Mouse (Mus musculus) T-helper 1 cell (primary cell): ENCODE measurements at regions not wholly inside any gene's neighbourhood (a gene's known extent, or its start where the extent isn't known, plus 50 kb on each side); places are given as distances from the start of the nearest gene placed in this dataset.
"Not testable (repeated sequence)": the region's sequence is repeated elsewhere in the genome, so short reads cannot be mapped to it uniquely, and the experiment has no call there.

ENCODE experiments used
- in situ Hi-C: fragments of 300-600 bp; cut with MboI, MseI; formaldehyde crosslinking; loops from one replicate; pipeline ENCODE4 v1.15.1; 2025; ENCODE audit warnings: high pct_unique_total_duplicates

DNA sequence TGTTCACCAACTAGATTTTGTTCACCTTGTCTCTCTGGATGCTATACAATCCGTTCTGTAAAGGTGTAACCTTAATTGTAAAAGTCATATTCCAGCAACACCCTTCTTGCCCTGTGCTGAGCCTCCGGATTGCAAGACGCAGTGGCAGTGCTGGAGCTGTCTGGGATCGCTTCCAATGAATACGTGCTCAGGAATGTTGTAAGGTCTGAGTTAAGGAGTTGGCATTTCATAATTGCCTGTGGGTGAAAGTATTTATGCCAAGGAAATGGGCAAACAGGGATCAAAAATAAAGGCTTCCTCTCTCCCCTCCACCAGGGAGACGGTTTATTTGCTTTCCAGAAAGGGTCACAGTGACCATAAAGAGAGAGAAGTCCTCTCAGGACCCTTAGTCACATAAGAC is 93.3 kb downstream of the Apob start:
- in situ Hi-C loops: no loop called here

DNA sequence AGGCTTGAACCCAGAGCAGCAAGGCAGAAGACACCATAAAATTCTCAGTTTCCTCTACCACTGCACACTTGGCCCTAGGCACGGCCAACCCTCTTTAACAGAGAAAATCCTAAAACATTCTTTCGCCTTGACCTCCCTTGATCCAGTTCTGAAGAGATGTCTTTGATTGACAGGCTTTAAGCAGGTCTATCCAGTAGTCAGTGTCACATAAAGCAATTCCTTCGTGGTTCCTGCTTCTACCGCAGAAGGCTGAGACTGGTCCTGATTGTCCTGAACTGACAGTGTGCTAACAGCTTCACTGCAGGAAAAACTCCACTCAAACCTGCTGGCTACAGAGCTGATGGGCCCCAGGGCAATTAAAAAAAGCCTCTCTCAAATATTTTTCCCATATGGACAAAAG is 93.8 kb downstream of the Apob start:
- in situ Hi-C loops: no loop called here

DNA sequence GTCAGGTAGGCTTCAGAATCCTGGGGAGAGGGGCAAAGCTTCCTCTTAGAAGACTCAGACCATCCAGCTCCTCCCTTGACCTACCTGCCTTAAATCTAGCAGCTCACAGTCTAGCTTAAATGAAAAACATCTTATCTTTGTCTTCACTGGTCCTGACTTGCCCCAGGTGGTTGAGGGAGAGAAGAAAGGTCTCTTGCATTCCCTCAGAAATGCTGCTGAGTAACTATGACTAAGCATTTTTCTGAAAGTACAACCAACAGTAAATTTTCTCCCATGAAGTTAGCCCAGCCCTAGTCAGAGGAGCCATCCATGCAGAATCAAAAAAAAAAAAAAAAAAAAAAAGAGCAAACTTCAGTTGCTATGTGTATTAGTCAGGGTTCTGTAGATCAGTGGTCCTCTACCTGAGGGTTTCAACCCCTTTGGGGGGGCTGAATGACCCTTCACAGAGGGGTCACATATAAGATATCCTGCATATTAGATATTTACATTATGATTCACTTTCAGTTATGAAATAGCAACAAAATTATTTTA is 98.6 kb downstream of the Apob start:
- in situ Hi-C loops: no loop called here

DNA sequence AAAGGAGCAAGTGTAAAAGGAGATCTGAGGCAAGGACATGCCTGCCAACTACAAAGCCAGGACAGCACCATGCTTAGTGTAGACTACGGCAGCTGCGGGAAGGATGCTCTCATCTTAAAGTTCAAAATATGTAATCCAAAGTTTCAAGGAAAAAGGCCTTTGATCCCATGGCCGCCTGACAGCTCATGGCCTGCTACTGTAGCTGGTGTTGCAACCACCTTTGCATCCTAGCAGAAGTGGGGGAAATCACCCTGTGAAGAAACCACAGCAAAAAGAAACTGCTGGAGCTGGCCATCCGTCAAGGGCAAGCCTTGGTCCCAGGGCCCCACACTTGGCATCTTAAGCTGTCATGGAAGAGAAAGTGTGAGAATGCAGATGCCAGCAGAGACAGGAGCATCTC is 99.9 kb downstream of the Apob start:
- in situ Hi-C loops: no loop called here

DNA sequence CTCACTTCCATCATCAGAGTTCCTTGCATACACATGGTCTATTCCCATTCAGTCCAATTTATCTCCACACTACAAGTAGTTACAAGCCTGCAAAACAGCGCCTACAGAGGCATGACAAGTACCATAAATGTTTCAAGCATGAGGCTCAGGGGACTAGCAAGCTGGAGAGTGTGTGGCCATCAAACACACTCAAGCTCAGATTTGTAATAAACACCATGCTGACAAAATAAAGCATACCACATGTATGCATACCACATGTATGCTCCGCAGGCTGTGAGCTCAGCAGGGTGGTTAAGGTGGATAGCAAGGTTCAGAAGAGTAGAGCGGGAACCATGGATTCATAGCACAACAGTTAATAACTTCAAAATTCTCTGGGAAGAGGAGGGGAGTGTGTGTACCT is 100.6 kb downstream of the Apob start:
- in situ Hi-C loops: no loop called here

DNA sequence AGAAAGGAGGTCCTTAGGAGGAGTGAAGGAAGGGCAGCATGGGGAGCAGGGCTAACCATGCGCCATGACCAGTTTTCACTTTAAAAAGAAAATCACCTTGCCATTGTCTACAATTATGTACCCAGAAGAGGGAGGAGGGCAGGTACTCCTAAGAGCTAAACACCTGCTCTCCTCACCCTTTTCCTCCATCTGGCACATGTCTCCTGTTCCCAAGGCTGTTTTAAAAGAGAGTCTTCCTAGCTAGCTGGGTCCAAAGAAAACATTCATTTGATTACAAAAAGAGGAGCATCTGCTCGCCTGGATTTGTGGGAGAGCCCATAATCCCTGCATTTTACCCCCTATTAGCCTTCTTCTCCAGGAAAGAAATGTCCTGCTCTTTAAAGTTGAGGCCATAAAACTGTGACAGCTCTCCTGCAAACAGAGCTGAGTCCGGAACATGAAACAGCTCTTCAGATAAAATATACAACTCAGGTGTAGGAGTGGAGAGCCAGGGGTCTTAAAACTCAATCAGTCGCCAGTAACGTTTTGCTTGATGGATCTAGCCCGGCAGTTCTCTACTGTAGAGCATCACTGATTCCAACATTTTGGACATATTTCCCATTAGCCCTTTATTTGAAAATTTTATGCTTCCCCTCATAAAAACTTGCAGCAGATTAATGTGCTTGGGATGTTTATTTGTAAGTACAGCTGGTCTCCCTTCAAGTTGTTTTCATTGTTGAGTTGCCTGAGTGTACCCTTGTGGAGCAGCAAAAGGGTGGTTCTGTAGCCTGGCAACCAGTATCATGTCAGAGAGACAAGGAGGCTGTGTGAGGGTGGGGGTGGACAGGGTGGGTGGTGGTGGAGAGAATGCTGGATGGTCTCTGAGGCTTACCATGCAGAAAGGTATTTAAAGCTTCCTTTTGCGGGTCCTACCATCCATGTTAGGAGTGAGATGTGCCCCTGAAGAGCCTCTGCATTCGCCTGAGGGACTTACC is 105.5 kb downstream of the Apob start:
- in situ Hi-C loops: no loop called here

DNA sequence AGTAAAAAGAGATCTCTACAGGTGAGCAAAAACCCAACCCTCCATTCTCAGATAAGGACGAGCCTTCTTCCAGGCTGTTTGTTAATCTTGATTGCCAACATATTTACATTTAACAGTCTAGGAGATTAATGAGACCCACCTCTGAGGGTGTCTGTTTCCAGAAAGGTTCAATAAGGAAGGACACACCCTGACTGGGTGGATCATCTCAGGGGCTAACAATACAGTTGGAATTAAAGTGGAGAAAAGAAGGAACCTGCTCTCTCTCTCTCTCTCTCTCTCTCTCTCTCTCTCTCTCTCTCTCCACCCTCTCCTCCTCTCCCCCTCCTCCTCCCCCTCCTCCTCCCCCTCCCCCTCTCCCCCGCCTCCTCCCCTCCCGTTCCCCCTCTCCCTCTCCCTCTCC is 110.5 kb downstream of the Apob start:
- in situ Hi-C loops: no loop called here

DNA sequence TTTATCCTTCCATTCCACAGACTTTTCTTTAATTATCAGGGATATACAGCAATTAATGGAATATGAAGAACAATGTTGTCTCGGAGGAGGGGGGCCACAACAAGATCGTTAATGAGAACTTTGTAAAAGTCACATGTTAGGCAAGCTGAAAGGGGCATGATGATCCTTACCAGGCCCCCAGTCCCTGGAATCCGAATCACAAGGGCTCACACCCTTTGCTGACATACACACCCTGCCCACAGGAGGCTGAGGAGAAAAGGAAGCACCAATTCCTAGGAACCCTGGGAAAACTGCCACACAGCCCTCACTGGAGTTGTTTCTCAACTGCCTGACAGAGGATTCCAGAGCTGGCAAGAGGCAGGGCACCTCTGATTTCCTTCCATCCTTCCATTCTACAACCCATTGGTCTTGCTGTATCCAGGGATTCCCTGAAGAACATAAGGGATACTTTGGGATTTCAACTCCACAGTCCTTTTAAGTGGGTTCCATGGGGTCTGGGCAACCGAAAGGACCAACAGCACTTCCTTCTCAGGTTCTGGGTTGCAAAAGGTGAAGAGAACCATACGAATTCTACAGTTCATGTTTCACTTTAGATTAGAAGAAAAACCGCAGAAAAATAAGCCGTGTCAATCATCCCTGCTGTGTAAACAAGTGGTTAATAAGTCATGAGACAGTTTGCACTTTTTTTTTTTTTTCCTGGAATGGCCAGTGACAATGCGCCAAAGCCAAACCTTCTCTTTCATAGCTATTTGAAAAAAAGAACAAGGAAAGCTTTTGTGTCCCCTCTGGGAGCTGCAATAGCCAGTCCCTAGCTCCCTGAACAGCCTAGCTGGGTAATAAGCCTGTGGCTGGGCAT is 112.2 kb downstream of the Apob start:
- in situ Hi-C loops: loop anchor here (5.0 kb wide), 1 partner anchor 67 kb away; no protein-coding TSS in a partner anchor

DNA sequence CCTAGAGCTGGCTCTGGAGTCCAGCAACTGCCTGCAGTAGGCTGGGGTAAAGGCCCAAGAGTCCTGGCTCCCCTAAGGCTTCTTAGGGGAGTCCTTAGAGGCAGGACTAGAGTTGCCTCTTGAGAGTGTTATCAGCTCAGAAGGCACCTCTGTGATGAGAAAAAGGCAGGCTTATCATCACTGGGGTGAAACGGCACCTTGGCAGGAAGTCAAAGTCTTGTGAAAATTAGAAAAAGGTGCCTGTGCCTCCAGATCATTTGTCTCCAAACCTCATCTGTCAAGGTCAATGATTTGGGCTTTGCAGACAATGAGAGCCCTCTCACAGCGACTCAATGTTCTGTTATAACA is 112.8 kb downstream of the Apob start:
- in situ Hi-C loops: loop anchor here (5.0 kb wide), 1 partner anchor 68 kb away; no protein-coding TSS in a partner anchor

DNA sequence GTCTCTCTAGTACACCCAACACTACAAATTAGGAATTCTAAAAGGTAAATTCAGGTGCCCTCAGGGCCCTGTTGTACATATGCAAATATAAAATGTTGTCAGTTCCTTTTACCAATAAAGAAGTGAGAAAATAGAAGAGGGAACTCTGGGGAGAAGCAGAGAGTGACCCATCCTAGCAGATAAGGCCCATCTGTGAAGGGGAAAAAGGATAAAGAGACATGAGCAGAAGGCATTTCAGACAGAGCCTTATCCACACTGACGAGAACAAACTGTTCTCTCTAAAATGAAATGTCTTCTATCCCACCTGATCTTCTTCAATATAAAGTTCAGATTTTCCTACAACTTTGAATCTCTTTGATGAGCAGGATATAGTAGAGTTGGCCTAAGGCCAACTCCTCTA is 114.5 kb upstream of the Ldah start:
- in situ Hi-C loops: loop anchor here (5.0 kb wide), 1 partner anchor 71 kb away; no protein-coding TSS in a partner anchor

DNA sequence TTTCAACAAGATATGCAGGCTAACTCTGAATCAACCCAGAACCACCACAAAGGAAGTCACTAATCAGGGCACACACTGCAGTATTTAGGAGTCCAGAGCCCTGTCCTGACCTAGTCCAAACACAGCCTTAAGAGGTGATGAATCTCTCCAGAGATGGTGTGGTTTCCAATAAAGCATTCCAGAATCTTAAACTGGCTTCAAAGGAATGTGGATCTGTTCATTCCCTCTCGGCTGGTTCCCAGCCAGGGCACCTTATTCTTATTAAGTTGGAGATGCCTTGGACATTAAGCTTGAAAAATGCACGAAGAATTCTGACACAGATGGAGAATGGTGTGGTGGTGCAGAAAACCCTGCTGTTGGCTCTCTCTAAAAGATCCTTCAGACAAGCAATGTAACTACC is 112.0 kb upstream of the Ldah start:
- in situ Hi-C loops: no loop called here

DNA sequence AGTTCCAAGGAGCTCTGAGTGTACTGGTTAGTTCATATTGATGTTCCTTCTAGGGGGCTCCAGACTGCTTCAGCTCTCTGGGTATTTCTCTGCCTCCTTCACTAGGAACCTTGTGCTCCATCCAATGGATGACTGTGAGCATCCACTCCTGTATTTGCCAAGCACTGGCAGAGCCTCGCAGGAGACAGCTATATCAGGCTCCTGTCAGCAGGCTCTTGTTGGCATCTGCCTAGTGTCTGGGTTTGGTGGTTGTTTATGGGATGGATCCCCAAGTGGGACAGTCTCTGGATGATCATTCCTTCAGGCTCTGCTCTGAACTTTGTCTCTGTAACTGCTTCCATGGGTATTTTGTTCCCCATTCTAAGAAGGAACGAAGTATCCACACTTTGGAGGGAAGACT is 109.5 kb upstream of the Ldah start:
- in situ Hi-C loops: not testable (repeated sequence)

DNA sequence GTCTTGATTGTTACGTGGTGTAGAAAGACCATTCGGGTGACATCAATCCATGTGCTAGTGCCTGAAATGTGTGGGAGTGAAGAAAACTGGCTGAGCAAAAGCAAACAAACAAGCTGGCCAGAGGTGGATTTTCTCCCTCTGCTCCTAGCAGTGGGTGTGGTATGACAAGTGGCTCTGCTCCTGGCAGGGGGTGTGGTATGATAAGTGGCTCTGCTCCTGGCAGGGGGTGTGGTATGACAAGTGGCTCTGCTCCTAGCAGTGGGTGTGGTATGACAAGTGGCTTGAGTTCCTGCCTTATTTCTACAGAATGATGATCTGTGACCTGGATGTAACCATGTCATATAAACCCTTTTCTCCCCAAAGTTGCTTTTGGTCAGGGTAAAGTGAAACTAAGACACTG is 108.8 kb upstream of the Ldah start:
- in situ Hi-C loops: no loop called here

DNA sequence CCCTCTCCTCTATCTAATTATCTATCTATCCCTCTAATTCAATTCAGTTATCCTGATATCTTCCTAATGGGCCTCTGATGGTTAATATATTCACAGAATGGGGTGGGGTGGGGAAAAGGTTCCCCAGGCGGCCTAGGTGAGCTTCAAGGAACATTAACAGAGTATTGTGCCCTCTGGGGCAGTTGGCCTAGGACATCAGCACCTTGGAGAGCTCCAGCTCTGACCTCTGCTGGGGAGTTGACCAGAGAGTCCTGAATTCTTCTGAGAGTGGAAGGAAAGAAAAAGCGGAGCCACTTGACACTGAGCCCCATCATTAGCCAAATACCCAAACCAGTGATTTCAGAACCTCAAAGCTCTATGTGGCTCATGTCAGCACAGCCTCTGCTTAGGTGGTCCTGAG is 108.1 kb upstream of the Ldah start:
- in situ Hi-C loops: no loop called here

DNA sequence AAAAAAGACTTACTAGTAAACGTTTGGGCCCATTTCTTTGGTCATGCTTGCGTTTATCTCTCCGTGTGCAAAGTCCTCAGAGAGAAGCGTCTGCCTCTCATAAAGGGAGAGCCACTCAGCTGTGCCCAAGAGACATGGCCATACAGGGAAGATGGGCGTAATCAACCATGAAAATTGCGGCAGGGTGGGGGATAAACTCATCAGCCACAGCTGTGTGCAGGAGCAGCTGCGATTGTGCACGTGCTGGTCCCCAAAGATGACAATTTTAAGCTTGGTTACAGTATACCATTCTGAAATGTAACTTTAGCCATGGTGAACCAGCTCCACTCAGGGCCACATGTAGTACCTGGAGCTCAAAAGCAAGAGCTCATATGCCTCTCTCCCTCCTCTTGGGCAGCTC is 106.1 kb upstream of the Ldah start:
- in situ Hi-C loops: no loop called here

DNA sequence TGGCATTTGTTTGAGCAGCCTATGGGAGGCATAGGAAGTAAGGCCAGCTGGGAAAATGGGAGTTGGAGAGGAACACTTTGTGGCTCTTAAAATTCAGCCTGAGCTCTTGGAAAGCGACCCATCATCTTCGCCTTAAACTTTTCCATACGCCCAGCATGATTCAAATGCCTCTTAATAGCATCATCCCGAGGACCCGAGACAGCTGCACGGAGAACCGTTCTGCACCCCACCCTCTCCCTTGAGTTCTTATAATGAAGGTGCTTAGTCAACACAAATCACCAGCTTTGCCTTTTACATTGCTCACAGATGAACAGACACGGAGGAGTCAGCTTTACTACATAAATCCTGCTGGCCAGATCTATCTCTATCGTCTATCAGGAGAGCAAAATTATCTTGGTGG is 104.6 kb upstream of the Ldah start:
- in situ Hi-C loops: no loop called here

DNA sequence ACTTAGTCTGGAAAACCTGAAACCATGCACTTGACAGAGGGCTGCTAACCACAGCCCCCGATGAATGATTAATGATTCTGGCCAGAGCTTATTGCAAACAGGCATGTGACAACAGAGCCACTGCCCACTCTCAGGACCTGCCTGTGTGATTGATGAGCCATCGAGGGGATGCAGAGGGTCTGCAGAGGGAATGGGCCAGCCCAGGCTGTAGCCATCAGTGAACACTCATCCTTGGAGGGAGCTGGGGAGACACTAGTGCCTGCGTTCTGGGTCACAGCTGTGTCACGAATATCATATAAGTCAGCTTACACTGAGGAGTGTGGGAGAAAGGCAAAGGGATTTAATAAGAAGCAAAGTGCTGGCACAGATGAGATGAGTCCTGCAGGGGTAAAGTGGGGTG is 100.8 kb upstream of the Ldah start:
- in situ Hi-C loops: no loop called here

DNA sequence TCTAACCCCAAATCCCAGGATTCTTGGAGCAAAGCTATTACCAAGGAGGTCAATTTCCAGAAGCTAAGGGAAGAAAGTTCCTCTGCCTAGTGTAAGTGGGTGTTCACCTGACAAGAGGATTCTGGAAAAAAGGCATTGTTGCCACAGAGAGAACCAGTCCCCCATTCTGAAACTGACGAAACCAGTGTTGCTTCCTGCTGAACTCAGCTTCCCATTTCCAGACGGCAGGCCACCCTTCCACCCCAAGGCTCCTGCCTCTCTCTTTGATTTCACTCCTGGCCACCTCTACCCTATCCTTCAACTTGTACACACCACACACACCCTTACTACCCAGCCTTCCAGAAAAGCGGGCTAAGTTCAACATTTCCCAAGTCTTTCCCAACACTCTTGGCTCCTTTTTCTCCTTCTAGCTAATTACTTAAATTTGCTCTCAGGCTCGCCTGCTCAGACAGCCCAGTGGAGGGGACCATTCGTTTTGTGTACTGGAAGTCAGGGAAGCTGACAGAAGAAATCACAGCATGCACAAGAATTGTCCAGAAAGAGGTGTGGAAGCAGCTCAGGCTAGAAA is 98.6 kb upstream of the Ldah start:
- in situ Hi-C loops: no loop called here

DNA sequence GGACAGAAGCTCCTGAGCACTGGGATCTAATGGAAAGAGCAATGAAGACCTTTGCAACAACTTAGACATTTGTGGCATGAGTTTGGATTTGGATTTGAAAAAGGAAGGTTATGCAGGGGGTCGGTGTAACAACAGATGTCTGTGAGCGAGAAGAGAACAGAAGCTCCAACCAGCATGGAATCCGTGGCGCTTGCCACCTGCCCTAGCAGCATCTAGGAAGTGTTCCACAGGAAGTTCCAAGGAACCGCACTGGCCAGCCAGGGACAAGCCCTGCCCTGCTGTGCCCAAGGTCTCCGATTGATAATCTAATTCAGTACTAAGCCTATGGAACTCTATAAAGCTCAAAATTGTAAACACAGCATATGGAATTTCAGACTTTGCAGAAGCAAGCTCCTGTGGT is 98.0 kb upstream of the Ldah start:
- in situ Hi-C loops: no loop called here

DNA sequence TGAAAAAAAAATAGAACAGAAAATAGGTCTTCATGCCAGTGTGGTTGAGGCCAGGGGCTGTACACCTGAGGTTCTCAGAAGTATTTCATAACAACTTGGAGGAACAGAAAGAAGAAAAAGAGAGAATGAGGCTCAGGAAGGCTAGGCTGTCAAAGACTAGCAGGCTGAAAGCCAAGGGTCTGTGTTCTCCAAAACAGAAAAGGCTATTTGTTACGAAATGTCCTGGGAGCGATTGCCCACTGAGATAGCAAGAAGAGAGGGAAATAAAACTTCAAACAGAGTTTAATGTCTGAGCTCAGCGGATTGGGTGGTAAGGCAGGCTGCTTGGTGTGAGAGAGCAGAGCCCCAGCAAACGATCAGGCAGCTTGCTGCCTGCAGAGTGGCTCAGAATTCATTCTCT is 97.6 kb upstream of the Ldah start:
- in situ Hi-C loops: no loop called here

DNA sequence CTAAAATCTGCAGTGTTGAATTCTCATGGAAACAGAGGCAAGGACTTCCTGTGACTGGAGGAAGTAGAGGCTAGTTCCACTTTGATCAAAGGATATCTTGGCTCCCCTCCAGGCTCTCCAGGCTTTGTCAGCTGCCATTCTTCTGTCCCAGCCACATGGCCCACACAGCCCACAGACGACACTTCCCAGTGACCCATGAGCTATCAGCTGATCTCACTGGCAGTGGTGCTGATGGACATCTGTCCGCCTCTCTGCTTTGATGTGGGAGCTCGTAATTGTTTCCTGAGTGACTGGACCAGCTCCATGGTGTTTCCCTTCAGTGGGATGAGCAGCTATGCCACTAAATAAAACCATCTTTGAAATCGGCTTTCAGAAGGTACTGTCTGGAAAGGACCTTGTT is 96.4 kb upstream of the Ldah start:
- in situ Hi-C loops: no loop called here

DNA sequence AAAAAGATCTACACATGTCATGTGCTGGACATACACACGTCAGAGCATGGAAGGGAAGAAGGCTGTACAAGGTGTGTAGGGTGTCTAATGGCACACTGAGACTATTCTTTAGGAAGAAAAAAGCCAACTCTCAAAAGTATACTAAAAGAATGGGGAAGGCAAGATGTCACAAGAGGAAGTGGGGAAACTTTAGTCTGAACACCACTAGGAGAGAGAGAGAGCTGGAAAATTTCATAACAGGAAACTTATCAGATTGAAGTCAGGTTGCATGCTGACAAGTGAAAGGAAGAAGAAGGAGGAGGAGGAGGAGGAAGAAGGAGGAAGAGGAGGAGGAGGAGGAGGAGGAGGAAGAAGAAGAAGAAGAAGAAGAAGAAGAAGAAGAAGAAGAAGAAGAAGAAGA is 52.3 kb upstream of the Ldah start:
- in situ Hi-C loops: no loop called here
